Mouse (Mus musculus) MEL (cell line): ENCODE measurements around the gene Olfr1392. TPM values are rescaled to one million over a fixed set of nuclear protein-coding genes. Genes with fewer than 3 reads are reported as not detected.

Experiments used
- DNase-seq: peaks from one replicate; pipeline ENCODE4 v3.0.0; 2011; ENCODE audit warnings: low read depth, low spot score
- H3K27ac ChIP-seq: 2 replicates; pipeline ENCODE4 v1.5.1; 2012; ENCODE audit warnings: low read depth, mild to moderate bottlenecking, control low read depth, low read length, moderate library complexity; ENCODE audit not compliant: control insufficient read depth
- H3K27me3 ChIP-seq, 2 experiments: fragments of 150-350 bp in 1 of 2; sonication (generic) in 1 of 2; 2 replicates each; pipeline ENCODE4 v1.6.1; 2012; ENCODE audit warnings: low read length in 2 of 2, mild to moderate bottlenecking in 2 of 2, improper control_type of control experiment in 1 of 2, moderate library complexity in 1 of 2; ENCODE audit not compliant: insufficient read depth in 2 of 2, control insufficient read depth in 1 of 2
- H3K36me3 ChIP-seq, 2 experiments: 2 replicates each; pipeline ENCODE4 v1.6.1; 2012 to 2014; ENCODE audit warnings: low read length in 2 of 2, improper control_type of control experiment in 1 of 2, inconsistent platforms in 1 of 2, mild to moderate bottlenecking in 1 of 2; ENCODE audit not compliant: insufficient read depth in 2 of 2, control insufficient read depth in 1 of 2
- H3K4me1 ChIP-seq, 2 experiments: fragments of 150-350 bp in 1 of 2; sonication (generic) in 1 of 2; 2 replicates each; pipeline ENCODE4 v1.6.1; 2012; ENCODE audit warnings: low read length in 2 of 2, improper control_type of control experiment in 1 of 2, mild to moderate bottlenecking in 1 of 2; ENCODE audit not compliant: insufficient read depth in 2 of 2, control insufficient read depth in 1 of 2
- H3K4me3 ChIP-seq, 2 experiments: fragments of 150-350 bp in 1 of 2; sonication (generic) in 1 of 2; 2 replicates each; pipeline ENCODE4 v1.5.1; 2012; ENCODE audit warnings: low read depth in 2 of 2, low read length in 2 of 2, mild to moderate bottlenecking in 2 of 2, moderate library complexity in 2 of 2, control low read depth in 1 of 2, improper control_type of control experiment in 1 of 2; ENCODE audit not compliant: control insufficient read depth in 1 of 2, insufficient read depth in 1 of 2
- H3K79me2 ChIP-seq: 2 replicates; pipeline ENCODE4 v1.6.1; 2012; ENCODE audit warnings: mild to moderate bottlenecking, low read length, moderate library complexity; ENCODE audit not compliant: control insufficient read depth, poor library complexity, insufficient read depth
- H3K9ac ChIP-seq: 2 replicates; pipeline ENCODE4 v1.6.1; 2012; ENCODE audit warnings: low read depth, mild to moderate bottlenecking, control low read depth, low read length, moderate library complexity; ENCODE audit not compliant: control insufficient read depth, poor library complexity, severe bottlenecking
- H3K9me3 ChIP-seq: fragments of 150-350 bp; sonication (generic); replicated peaks from 2 replicates; pipeline ENCODE4 v1.6.1; 2012; ENCODE audit warnings: mild to moderate bottlenecking, low read length, improper control_type of control experiment, moderate library complexity; ENCODE audit not compliant: insufficient read depth
- BHLHE40 ChIP-seq: IDR thresholded peaks from 2 replicates; pipeline ENCODE4 v1.6.1; 2012; ENCODE audit warnings: low read depth, mild to moderate bottlenecking, inconsistent platforms, low read length, improper control_type of control experiment, borderline replicate concordance
- CHD1 ChIP-seq: IDR thresholded peaks from 2 replicates; pipeline ENCODE4 v1.6.1; 2012; ENCODE audit warnings: low read depth, mild to moderate bottlenecking, inconsistent platforms, low read length, improper control_type of control experiment
- CHD2 ChIP-seq: IDR thresholded peaks from 2 replicates; pipeline ENCODE4 v1.6.1; 2011; ENCODE audit warnings: low read length, improper control_type of control experiment
- CTCF ChIP-seq, 3 experiments: IDR thresholded peaks in 2 of 3; conservative IDR thresholded peaks in 1 of 3; 2 replicates each; pipeline ENCODE4 v1.5.1; 2011 to 2012; ENCODE audit warnings: low read length in 3 of 3, low read depth in 2 of 3, mild to moderate bottlenecking in 2 of 3, improper control_type of control experiment in 1 of 3, inconsistent platforms in 1 of 3, mixed read lengths in 1 of 3, moderate library complexity in 1 of 3; ENCODE audit not compliant: control insufficient read depth in 1 of 3, insufficient read depth in 1 of 3, poor library complexity in 1 of 3, severe bottlenecking in 1 of 3
- ELF1 ChIP-seq: IDR thresholded peaks from 2 replicates; pipeline ENCODE4 v1.6.1; 2014; ENCODE audit warnings: low read depth, mild to moderate bottlenecking, inconsistent platforms, low read length, improper control_type of control experiment, moderate library complexity
- EP300 ChIP-seq, 2 experiments: IDR thresholded peaks; 2 replicates each; pipeline ENCODE4 v1.6.1; 2011; ENCODE audit warnings: improper control_type of control experiment in 2 of 2, low read length in 2 of 2, low read depth in 1 of 2, mild to moderate bottlenecking in 1 of 2
- ETS1 ChIP-seq: IDR thresholded peaks from 2 replicates; pipeline ENCODE4 v1.6.1; 2012; ENCODE audit warnings: low read depth, mild to moderate bottlenecking, inconsistent platforms, low read length, improper control_type of control experiment, moderate library complexity
- HCFC1 ChIP-seq: IDR thresholded peaks from 2 replicates; pipeline ENCODE4 v1.6.1; 2012; ENCODE audit warnings: low read depth, mild to moderate bottlenecking, inconsistent platforms, low read length, improper control_type of control experiment, moderate library complexity
- JUND ChIP-seq: IDR thresholded peaks from 2 replicates; pipeline ENCODE4 v1.6.1; 2011; ENCODE audit warnings: low read depth, mild to moderate bottlenecking, improper control_type of control experiment, low read length
- KAT2A ChIP-seq: conservative IDR thresholded peaks from 2 replicates; pipeline ENCODE4 v1.6.1; 2012; ENCODE audit warnings: low read depth, low read length, improper control_type of control experiment, inconsistent platforms
- MAX ChIP-seq: IDR thresholded peaks from 2 replicates; pipeline ENCODE4 v1.6.1; 2011; ENCODE audit warnings: low read length, improper control_type of control experiment
- MAZ ChIP-seq: IDR thresholded peaks from 2 replicates; pipeline ENCODE4 v1.6.1; 2012; ENCODE audit warnings: low read depth, mild to moderate bottlenecking, inconsistent platforms, low read length, improper control_type of control experiment
- MXI1 ChIP-seq: IDR thresholded peaks from 2 replicates; pipeline ENCODE4 v1.6.1; 2011; ENCODE audit warnings: mild to moderate bottlenecking, low read depth, low read length, improper control_type of control experiment
- MYB ChIP-seq: IDR thresholded peaks from 2 replicates; pipeline ENCODE4 v1.6.1; 2011; ENCODE audit warnings: mild to moderate bottlenecking, low read depth, low read length, improper control_type of control experiment
- MYC ChIP-seq: IDR thresholded peaks from 2 replicates; pipeline ENCODE4 v1.6.1; 2011; ENCODE audit warnings: low read depth, mild to moderate bottlenecking, low read length, improper control_type of control experiment, moderate library complexity
- POLR2A ChIP-seq, 2 experiments: IDR thresholded peaks; 2 replicates each; pipeline ENCODE4 v1.6.1; 2011 to 2012; ENCODE audit warnings: low read length in 2 of 2, mild to moderate bottlenecking in 2 of 2, control low read depth in 1 of 2, improper control_type of control experiment in 1 of 2, low read depth in 1 of 2, moderate library complexity in 1 of 2; ENCODE audit not compliant: control insufficient read depth in 1 of 2, insufficient read depth in 1 of 2, poor library complexity in 1 of 2
- RAD21 ChIP-seq: IDR thresholded peaks from 2 replicates; pipeline ENCODE4 v1.6.1; 2011; ENCODE audit warnings: mild to moderate bottlenecking, low read depth, low read length, improper control_type of control experiment
- SIN3A ChIP-seq: IDR thresholded peaks from 2 replicates; pipeline ENCODE4 v1.6.1; 2012; ENCODE audit warnings: low read length, improper control_type of control experiment, inconsistent platforms
- SMC3 ChIP-seq: IDR thresholded peaks from 2 replicates; pipeline ENCODE4 v1.6.1; 2011; ENCODE audit warnings: low read depth, low read length, improper control_type of control experiment
- TAL1 ChIP-seq: IDR thresholded peaks from 2 replicates; pipeline ENCODE4 v1.6.1; 2012; ENCODE audit warnings: mild to moderate bottlenecking, inconsistent platforms, low read length, moderate library complexity, mixed read lengths
- TBP ChIP-seq: IDR thresholded peaks from 2 replicates; pipeline ENCODE4 v1.8.0; 2011; ENCODE audit warnings: low read depth, low read length, improper control_type of control experiment
- USF1 ChIP-seq: IDR thresholded peaks from 2 replicates; pipeline ENCODE4 v1.6.1; 2014; ENCODE audit warnings: low read depth, mild to moderate bottlenecking, inconsistent platforms, low read length, improper control_type of control experiment, moderate library complexity
- ZC3H11A ChIP-seq: IDR thresholded peaks from 2 replicates; pipeline ENCODE4 v1.6.1; 2012; ENCODE audit warnings: low read depth, mild to moderate bottlenecking, inconsistent platforms, low read length, improper control_type of control experiment
- ZMIZ1 ChIP-seq: IDR thresholded peaks from 2 replicates; pipeline ENCODE4 v1.6.1; 2012; ENCODE audit warnings: low read depth, mild to moderate bottlenecking, inconsistent platforms, low read length, improper control_type of control experiment, moderate library complexity
- polyA plus RNA-seq, 2 experiments: library from polyadenylated mRNA; stranded (reverse) in 1 of 2; unstranded in 1 of 2; fragments of >175 nt in 1 of 2; fragments of >200 nt in 1 of 2; gene quantifications; 2 replicates each; pipeline versions ENCODE4 v1.2.1 to v1.2.4; 2012; ENCODE audit warnings: low replicate concordance in 2 of 2, low read depth in 1 of 2; ENCODE audit not compliant: insufficient read length in 2 of 2, insufficient read depth in 1 of 2, missing spikeins in 1 of 2
- total RNA-seq: library from RNA; depleted of rRNA; stranded (reverse); fragments of 300-350 nt; gene quantifications from 2 replicates; pipeline ENCODE4 v1.2.3, GENCODE M21; 2012

Gene Olfr1392
- total and polyA plus RNA-seq, 3 experiments = not detected

- H3K36me3 ChIP-seq = peaks cover 0 to 33% of the 10 kb centered on the region in 2 experiments; a peak in 2 of 4 replicates
- H3K4me3 ChIP-seq = peak overlapping the region; percentile 50 to 52
- H3K4me1 ChIP-seq = peaks cover 27 to 33% of the 10 kb centered on the region in 2 experiments
- TF ChIP-seq SIN3A = peak; percentile 89; the same call in 1 of the 2 replicates
- no peak for TF ChIP-seq CTCF (IDR thresholded peaks at IDR 0.05 in 2 of 3, conservative IDR thresholded peaks at IDR 0.05 in 1 of 3; ENCODE audit: control insufficient read depth in 1 of 3, insufficient read depth in 1 of 3, low read depth in 2 of 3, low read length in 3 of 3, poor library complexity in 1 of 3, severe bottlenecking in 1 of 3)
- TF ChIP-seq CHD1 = no peak
- TF ChIP-seq ZMIZ1 = no peak
- no peak for TF ChIP-seq ETS1
- TF ChIP-seq MYB = no peak
- 0 out of 2 replicates have a peak, but pooled peaks have one; percentile 16 for TF ChIP-seq HCFC1
- TF ChIP-seq TBP = no peak
- TF ChIP-seq JUND = no peak
- peak; percentile 87 for TF ChIP-seq MAX
- no peak; the same call in 1 of the 2 replicates for TF ChIP-seq MAZ
- TF ChIP-seq CHD2 = peak; percentile 29; the same call in 1 of the 2 replicates
- TF ChIP-seq USF1 = peak; percentile 84
- peak; percentile 17; the same call in 1 of the 2 replicates for TF ChIP-seq BHLHE40
- TF ChIP-seq ELF1 = no peak
- no peak for TF ChIP-seq ZC3H11A
- no peak for TF ChIP-seq POLR2A (IDR thresholded peaks at IDR 0.05; ENCODE audit: control insufficient read depth in 1 of 2, insufficient read depth in 1 of 2, low read depth in 1 of 2, low read length in 2 of 2, poor library complexity in 1 of 2)
- TF ChIP-seq SMC3 = no peak
- no peak for TF ChIP-seq KAT2A
- TF ChIP-seq MXI1 = peak; percentile 95
- TF ChIP-seq EP300 (IDR thresholded peaks at IDR 0.05; ENCODE audit: low read depth in 1 of 2, low read length in 2 of 2) = no peak
- TF ChIP-seq MYC = peak; percentile 77; the same call in 1 of the 2 replicates
- TF ChIP-seq RAD21 = no peak
- no peak for TF ChIP-seq TAL1
- peak overlapping the region; percentile 52 for H3K27ac ChIP-seq
- DNase-seq = peak; percentile 77
- no peaks in the 10 kb centered on the region for H3K79me2 ChIP-seq
- no peaks in the 10 kb centered on the region for H3K9me3 ChIP-seq
- no peaks in the 10 kb centered on the region for H3K27me3 ChIP-seq
- peak overlapping the region; percentile 70 for H3K9ac ChIP-seq
Measured at GRCm38 (mm10) chr11:49245176-49245575, 39.9 kb upstream of the Olfr1392 start.
